Mouse (Mus musculus) kidney, adult 9 months (tissue): ENCODE measurements around the gene Tescl.
A peak's percentile ranks its signal among the peaks of the same experiment; 100 is the strongest.

Experiments used
- DNase-seq: peaks from one replicate; pipeline ENCODE4 v3.0.0; 2022

The Tescl gene

GRCm38 (mm10) chr7:24298973-24299708, 34.6 kb downstream of the Tescl start:
- peak; percentile 68 for DNase-seq

GRCm38 (mm10) chr7:24298635-24298972, 35.1 kb downstream of the Tescl start:
- no peak for DNase-seq

- DNase-seq: no peak
These were observed 36.2 kb downstream of the Tescl start for GRCm38 (mm10) chr7:24297361-24298095.

- DNase-seq: no peak
These were observed 37.4 kb downstream of the Tescl start for GRCm38 (mm10) chr7:24296386-24296785.

- DNase-seq: no peak
These were observed 38.4 kb downstream of the Tescl start for GRCm38 (mm10) chr7:24295376-24295775.

GRCm38 (mm10) chr7:24294763-24295162, 39.0 kb downstream of the Tescl start:
- DNase-seq: no peak

- DNase-seq: no peak
These were observed 40.5 kb downstream of the Tescl start for GRCm38 (mm10) chr7:24293061-24293851.

GRCm38 (mm10) chr7:24291387-24292090, 42.2 kb downstream of the Tescl start:
- no peak for DNase-seq

- no peak for DNase-seq
These were observed 43.5 kb downstream of the Tescl start for GRCm38 (mm10) chr7:24290106-24290693.

- no peak for DNase-seq
These were observed 45.2 kb downstream of the Tescl start for GRCm38 (mm10) chr7:24288512-24288911.

- DNase-seq: no peak
These were observed 46.1 kb downstream of the Tescl start for GRCm38 (mm10) chr7:24287670-24288069.

- DNase-seq: no peak
These were observed 46.8 kb downstream of the Tescl start for GRCm38 (mm10) chr7:24286916-24287315.

GRCm38 (mm10) chr7:24286090-24286489, 47.6 kb downstream of the Tescl start:
- DNase-seq: no peak
